Mouse (Mus musculus): ENCODE data around the gene Arl4c. TPM values are rescaled to one million over a fixed set of nuclear protein-coding genes. Genes with fewer than 3 reads are reported as not detected.
"Not testable (repeated sequence)": the region's sequence is repeated elsewhere in the genome, so short reads cannot be mapped to it uniquely, and the experiment has no call there.

The Arl4c gene
- polyA plus RNA-seq, 1 experiment from 2014 or later: 12.7 TPM

DNA sequence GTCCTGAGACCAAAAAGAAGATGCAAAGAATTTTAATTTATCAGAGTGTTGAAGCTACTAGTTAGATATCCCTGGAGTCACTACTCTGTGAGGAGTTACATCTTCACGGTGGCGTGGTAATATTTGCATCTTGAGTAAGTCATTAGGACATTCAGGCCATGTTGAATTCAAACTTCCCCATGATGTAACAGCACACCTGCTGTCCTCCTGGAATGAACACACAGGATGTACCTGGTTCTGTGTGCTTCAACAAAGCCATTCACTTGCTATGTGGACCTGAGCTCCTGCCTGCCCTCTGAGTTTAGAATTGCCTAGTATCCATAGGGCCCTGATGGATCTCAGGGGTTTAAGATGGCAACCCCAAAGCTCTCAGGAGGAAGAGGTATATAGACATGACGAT is 60.8 kb downstream of the Arl4c start:
- no peak for TF ChIP-seq CTCF (IDR thresholded peaks at IDR 0.05; ENCODE audit: low read depth)
- H3K27ac ChIP-seq (ENCODE audit: low read depth): no peak overlapping the region
- ATAC-seq (ENCODE audit: insufficient read depth) (no peak), DNase-seq (no peak)
- no peaks in the 10 kb centered on the region for H3K27me3 ChIP-seq (ENCODE audit: insufficient read depth, low read length)
- no peaks in the 10 kb centered on the region for H3K9me3 ChIP-seq (ENCODE audit: low read depth, low read length)
- 69% methylated on average over 3 of the region's 3 CpGs for WGBS
- H3K9ac ChIP-seq: no peak overlapping the region
- peaks cover 5% of the 10 kb centered on the region; the same call in 1 of the 2 replicates for H3K4me1 ChIP-seq (ENCODE audit: insufficient read depth)
- H3K4me3 ChIP-seq (ENCODE audit: low read depth, low read length): no peak overlapping the region
- H3K4me2 ChIP-seq: no peak overlapping the region
- H3K36me3 ChIP-seq (ENCODE audit: insufficient read depth): no peaks in the 10 kb centered on the region

DNA sequence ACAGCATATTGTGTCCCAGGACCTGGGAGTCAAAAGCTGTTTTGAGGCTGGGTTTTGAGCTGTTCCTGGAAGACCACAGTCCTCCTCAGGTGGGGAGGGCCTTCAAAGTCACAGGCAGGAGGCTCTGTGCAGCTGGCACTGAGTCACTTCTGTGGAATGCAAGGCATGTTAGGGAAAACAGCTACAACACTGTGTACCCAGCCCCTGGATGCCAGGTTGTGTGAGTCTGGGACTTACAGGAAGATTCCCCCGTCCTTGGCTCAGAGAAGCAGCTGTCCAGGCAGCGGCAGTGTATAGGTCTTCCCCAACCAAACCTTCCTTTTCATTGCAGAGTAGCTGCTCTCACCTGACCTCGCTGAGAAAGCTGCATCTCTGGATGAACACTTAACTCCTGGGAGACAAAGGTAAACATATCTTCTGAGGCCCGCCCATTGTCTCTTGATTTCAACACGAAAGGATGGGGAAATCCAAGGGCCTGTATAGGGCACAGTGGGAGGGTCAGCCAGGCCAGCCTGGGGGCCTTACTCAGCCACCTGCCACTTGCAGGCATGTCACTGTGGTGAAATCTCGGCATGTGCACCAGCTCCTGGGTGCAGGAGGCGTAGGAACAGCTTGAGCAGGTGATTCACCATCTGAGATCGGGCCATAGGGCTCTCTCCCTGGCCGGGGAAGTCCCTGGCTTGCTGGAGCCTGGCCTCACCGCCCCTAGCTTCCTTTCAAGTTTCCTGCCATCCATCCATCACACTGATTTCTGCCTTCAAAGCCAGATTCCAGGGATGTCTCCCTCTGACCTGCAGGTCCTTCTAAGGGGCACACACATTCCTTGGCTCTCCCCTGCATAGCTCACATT is 62.4 kb downstream of the Arl4c start:
- H3K9me3 ChIP-seq (ENCODE audit: low read depth, low read length): no peaks in the 10 kb centered on the region
- peak overlapping the region; percentile 76 for H3K27ac ChIP-seq (ENCODE audit: low read depth)
- DNase-seq: peak; percentile 67
- peak; percentile 76 for ATAC-seq (ENCODE audit: insufficient read depth)
- no peak overlapping the region for H3K9ac ChIP-seq
- H3K4me2 ChIP-seq: peak overlapping the region; percentile 44
- no peak for TF ChIP-seq CTCF (IDR thresholded peaks at IDR 0.05; ENCODE audit: low read depth)
- WGBS: 11% methylated on average over 10 of the region's 10 CpGs
- peaks cover 5% of the 10 kb centered on the region; the same call in 1 of the 2 replicates for H3K4me1 ChIP-seq (ENCODE audit: insufficient read depth)
- H3K4me3 ChIP-seq (ENCODE audit: low read depth, low read length): no peak overlapping the region
- H3K27me3 ChIP-seq (ENCODE audit: insufficient read depth, low read length): no peaks in the 10 kb centered on the region
- H3K36me3 ChIP-seq (ENCODE audit: insufficient read depth): no peaks in the 10 kb centered on the region

DNA sequence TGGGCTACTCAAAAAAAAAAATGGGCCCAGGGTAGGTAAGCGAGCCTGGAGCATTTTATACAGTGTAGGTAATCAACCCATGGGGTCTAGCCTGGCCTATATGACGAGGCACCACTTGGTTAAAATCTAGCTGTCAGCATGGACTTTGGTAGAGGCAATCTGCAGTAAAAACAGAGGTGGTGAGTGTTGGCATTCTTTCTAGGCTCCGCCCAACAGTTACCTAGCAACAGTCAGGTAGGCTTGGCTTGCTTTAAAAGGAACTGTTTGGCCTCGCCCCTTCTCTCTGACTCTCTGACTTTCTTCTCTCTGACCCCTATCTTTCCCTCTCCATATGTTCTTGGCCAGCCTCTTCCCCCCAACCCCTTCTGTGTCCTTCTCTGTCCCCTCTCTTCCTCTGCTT is 63.4 kb downstream of the Arl4c start:
- no peak for ATAC-seq (ENCODE audit: insufficient read depth)
- Histone ChIP-seq H3K27me3 (ENCODE audit: insufficient read depth, low read length) (no peaks in the 10 kb centered on the region), H3K9me3 (ENCODE audit: low read depth, low read length) (no peaks in the 10 kb centered on the region), H3K4me3 (ENCODE audit: low read depth, low read length) (no peak overlapping the region), H3K27ac (ENCODE audit: low read depth) (peak overlapping the region; percentile 76), H3K36me3 (ENCODE audit: insufficient read depth) (no peaks in the 10 kb centered on the region), H3K9ac (no peak overlapping the region), H3K4me2 (no peak overlapping the region), H3K4me1 (ENCODE audit: insufficient read depth) (peaks cover 5% of the 10 kb centered on the region; the same call in 1 of the 2 replicates)
- DNase-seq: peak; percentile 50
- no peak for TF ChIP-seq CTCF (IDR thresholded peaks at IDR 0.05; ENCODE audit: low read depth)
- 57% methylated on average over 4 of the region's 4 CpGs for WGBS

- not testable (repeated sequence) for H3K4me3 ChIP-seq (ENCODE audit: low read depth, low read length); H3K27ac ChIP-seq (ENCODE audit: low read depth); DNase-seq; H3K4me1 ChIP-seq (ENCODE audit: insufficient read depth); ATAC-seq (ENCODE audit: insufficient read depth); H3K36me3 ChIP-seq (ENCODE audit: insufficient read depth); H3K9me3 ChIP-seq (ENCODE audit: low read depth, low read length); H3K27me3 ChIP-seq (ENCODE audit: insufficient read depth, low read length); H3K9ac ChIP-seq; H3K4me2 ChIP-seq
- WGBS: 50% methylated on average over 2 of the region's 2 CpGs
These were observed 65.4 kb downstream of the Arl4c start for GRCm38 (mm10) chr1:88636579-88637161.

DNA sequence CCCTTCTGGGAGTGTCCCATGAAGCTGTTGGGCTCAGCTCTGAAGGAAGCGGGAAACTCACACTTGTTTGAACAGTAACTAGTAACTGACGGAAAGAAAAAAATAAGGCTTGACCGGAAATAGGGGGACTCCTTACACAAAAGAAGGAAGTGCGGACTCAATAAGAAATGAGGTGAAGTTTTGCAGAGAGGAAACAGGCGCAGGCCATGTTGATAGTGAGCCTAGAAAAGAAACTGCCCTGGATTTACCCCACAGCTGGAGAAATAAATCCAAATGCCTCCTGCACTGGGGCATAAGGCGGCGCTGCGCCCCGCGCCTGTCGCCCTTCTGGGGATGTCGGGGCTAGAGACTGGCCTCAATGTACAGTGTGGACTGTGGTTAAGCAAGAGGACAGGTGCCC is 66.4 kb downstream of the Arl4c start:
- 0 out of 2 replicates have a peak, but pooled peaks have one; percentile 13 for TF ChIP-seq CTCF (IDR thresholded peaks at IDR 0.05; ENCODE audit: low read depth)
- whole genome bisulfite sequencing: 76% methylated on average over 12 of the region's 12 CpGs
- ATAC-seq (ENCODE audit: insufficient read depth) (no peak), DNase-seq (peak; percentile 58)
- Histone ChIP-seq H3K4me2 (no peak overlapping the region), H3K9ac (no peak overlapping the region), H3K4me3 (ENCODE audit: low read depth, low read length) (no peak overlapping the region), H3K36me3 (ENCODE audit: insufficient read depth) (no peaks in the 10 kb centered on the region), H3K27me3 (ENCODE audit: insufficient read depth, low read length) (no peaks in the 10 kb centered on the region), H3K27ac (ENCODE audit: low read depth) (0 out of 2 replicates have a peak overlapping the region, but pooled peaks have one; percentile 2), H3K4me1 (ENCODE audit: insufficient read depth) (peaks cover 5% of the 10 kb centered on the region; the same call in 1 of the 2 replicates), H3K9me3 (ENCODE audit: low read depth, low read length) (no peaks in the 10 kb centered on the region)

GRCm38 (mm10) chr1:88632851-88633250 is 69.2 kb downstream of the Arl4c start:
- H3K9ac ChIP-seq: no peak overlapping the region
- no peaks in the 10 kb centered on the region for H3K9me3 ChIP-seq (ENCODE audit: low read depth, low read length)
- no peak for ATAC-seq (ENCODE audit: insufficient read depth)
- H3K27ac ChIP-seq (ENCODE audit: low read depth): peak overlapping the region; percentile 47; the same call in 1 of the 2 replicates
- H3K4me1 ChIP-seq (ENCODE audit: insufficient read depth): no peaks in the 10 kb centered on the region
- peak; percentile 57 for DNase-seq
- H3K4me2 ChIP-seq: no peak overlapping the region
- TF ChIP-seq CTCF (IDR thresholded peaks at IDR 0.05; ENCODE audit: low read depth): no peak
- no peaks in the 10 kb centered on the region for H3K27me3 ChIP-seq (ENCODE audit: insufficient read depth, low read length)
- no peaks in the 10 kb centered on the region for H3K36me3 ChIP-seq (ENCODE audit: insufficient read depth)
- H3K4me3 ChIP-seq (ENCODE audit: low read depth, low read length): no peak overlapping the region
- 63% methylated on average over 6 of the region's 6 CpGs for WGBS

GRCm38 (mm10) chr1:88629966-88630488 is 72.0 kb downstream of the Arl4c start:
- no peak for TF ChIP-seq CTCF (IDR thresholded peaks at IDR 0.05; ENCODE audit: low read depth)
- no peaks in the 10 kb centered on the region for H3K36me3 ChIP-seq (ENCODE audit: insufficient read depth)
- DNase-seq (no peak), ATAC-seq (ENCODE audit: insufficient read depth) (no peak)
- no peak overlapping the region for H3K4me3 ChIP-seq (ENCODE audit: low read depth, low read length)
- H3K9me3 ChIP-seq (ENCODE audit: low read depth, low read length): no peaks in the 10 kb centered on the region
- H3K4me2 ChIP-seq: no peak overlapping the region
- no peak overlapping the region for H3K27ac ChIP-seq (ENCODE audit: low read depth)
- H3K27me3 ChIP-seq (ENCODE audit: insufficient read depth, low read length): no peaks in the 10 kb centered on the region
- 39% methylated on average over 2 of the region's 2 CpGs for WGBS
- no peaks in the 10 kb centered on the region for H3K4me1 ChIP-seq (ENCODE audit: insufficient read depth)
- H3K9ac ChIP-seq: no peak overlapping the region

Measured in lung, embryonic 14.5 days (tissue).